Mouse (Mus musculus) liver, adult 2 months (tissue): Measurements from ENCODE around the gene Dlgap4.
A peak's percentile ranks its signal among the peaks of the same experiment; 100 is the strongest.

Experiments
- CTCF ChIP-seq: fragments of 200-500 bp; IDR thresholded peaks from 2 replicates; pipeline ENCODE4 v1.5.1; 2011; ENCODE audit warnings: low read depth, low read length, control low read depth
- POLR2A ChIP-seq: fragments of 200-500 bp; IDR thresholded peaks from 2 replicates; pipeline ENCODE4 v1.6.1; 2011; ENCODE audit warnings: low read length, control low read depth; ENCODE audit not compliant: insufficient read depth; ENCODE audit errors: extremely low read depth

GRCm38 (mm10) chr2:156613081-156613540 lies 394 bp upstream of the Dlgap4 start:
- peak; percentile 58 for TF ChIP-seq CTCF
- no peak for TF ChIP-seq POLR2A
